Mouse (Mus musculus) forebrain, embryonic 14.5 days (tissue): ENCODE measurements around the gene Bcap31. TPM values are rescaled to one million over a fixed set of nuclear protein-coding genes. Genes with fewer than 3 reads are reported as not detected.
"Not testable (repeated sequence)": the region's sequence is repeated elsewhere in the genome, so short reads cannot be mapped to it uniquely, and the experiment has no call there.

ENCODE experiments used
- ATAC-seq: fragments of 200-750 bp; cut with Nextera tagmentation; 2 replicates; pipeline ENCODE4 v1.8.0; 2017; ENCODE audit warnings: mild to moderate bottlenecking, moderate library complexity
- DNase-seq: peaks from one replicate; pipeline ENCODE4 v3.0.0-alpha.2; 2015; ENCODE audit warnings: low spot score
- H3K27ac ChIP-seq: fragments of 300-500 bp; sonication (generic); 2 replicates; pipeline ENCODE4 v1.5.1; 2014; ENCODE audit warnings: low read depth, mild to moderate bottlenecking, control low read depth, low read length, moderate library complexity
- H3K27me3 ChIP-seq: fragments of 300-500 bp; sonication (generic); replicated peaks from 2 replicates; pipeline ENCODE4 v1.6.1; 2014; ENCODE audit warnings: low read length, control low read depth, mixed read lengths; ENCODE audit not compliant: control insufficient read depth, insufficient read depth
- H3K36me3 ChIP-seq: fragments of 300-500 bp; sonication (generic); 2 replicates; pipeline ENCODE4 v1.6.1; 2014; ENCODE audit warnings: low read length, control low read depth; ENCODE audit not compliant: control insufficient read depth, insufficient read depth
- H3K4me1 ChIP-seq: fragments of 300-500 bp; sonication (generic); 2 replicates; pipeline ENCODE4 v1.6.1; 2014; ENCODE audit warnings: antibody characterized with exemption, low read length, control low read depth; ENCODE audit not compliant: control insufficient read depth, insufficient read depth
- H3K4me2 ChIP-seq: fragments of 300-500 bp; sonication (generic); 2 replicates; pipeline ENCODE4 v1.6.1; 2014; ENCODE audit warnings: mild to moderate bottlenecking, control low read depth, low read length
- H3K4me3 ChIP-seq: fragments of 300-500 bp; sonication (generic); 2 replicates; pipeline ENCODE4 v1.5.1; 2014; ENCODE audit warnings: low read depth, low read length, control low read depth
- H3K9ac ChIP-seq: fragments of 300-500 bp; sonication (generic); 2 replicates; pipeline ENCODE4 v1.6.1; 2014; ENCODE audit warnings: mild to moderate bottlenecking, low read length, control low read depth, moderate library complexity
- H3K9me3 ChIP-seq: fragments of 300-500 bp; sonication (generic); replicated peaks from 2 replicates; pipeline ENCODE4 v1.6.1; 2016; ENCODE audit warnings: low read length, control low read depth, mixed read lengths; ENCODE audit not compliant: control insufficient read depth
- WGBS: fragments of 180-500 bp; shearing (Covaris S2); extraction: QIAGEN DNeasy Blood & Tissue Kit; methylation state at CpG from one replicate; pipeline ENCODE4 v1.1.7; 2014; 5-methylcytosine and 5-hydroxymethylcytosine counted together
- polyA plus RNA-seq: library from polyadenylated mRNA; unstranded; fragments of >200 nt; fragmentation: Nextera tagmentation; extraction: Ambion mirVana; gene quantifications from 2 replicates; pipeline ENCODE4 v1.2.1, GENCODE M21; 2014

Bcap31 gene
- 113 and 119 TPM in 2 replicates for polyA plus RNA-seq

- Histone ChIP-seq H3K4me3 (peak within 1 kb of the TSS; percentile 44), H3K9ac (peak within 1 kb of the TSS; percentile 60), H3K9me3 (no peaks in the 10 kb centered on the region), H3K4me2 (peak within 1 kb of the TSS; percentile 64), H3K27me3 (no peaks in the 10 kb centered on the region), H3K27ac (peak within 1 kb of the TSS; percentile 63; the same call in 1 of the 2 replicates), H3K36me3 (peaks cover 3% of the 10 kb centered on the region; the same call in 1 of the 2 replicates), H3K4me1 (peaks cover 10% of the 10 kb centered on the region; the same call in 1 of the 2 replicates)
- peak; percentile 94 for DNase-seq
- 29% methylated on average over 42 of the region's 45 CpGs for WGBS
- peak; percentile 95 for ATAC-seq
Measured at GRCm38 (mm10) chrX:73716109-73716661, at the start of gene Bcap31, which contains the start of gene Abcd1. Bcap31 (minus strand) TSS chrX:73716175. Abcd1 (plus strand) TSS chrX:73716597.

- Histone ChIP-seq H3K36me3 (no peaks in the 10 kb centered on the region), H3K9ac (no peak overlapping the region), H3K4me3 (no peak overlapping the region), H3K4me2 (no peak overlapping the region), H3K27ac (no peak overlapping the region), H3K27me3 (no peaks in the 10 kb centered on the region), H3K4me1 (no peaks in the 10 kb centered on the region), H3K9me3 (no peaks in the 10 kb centered on the region)
- DNase-seq, result no peak
- no peak for ATAC-seq
- WGBS, result 50% methylated on average over 1 of the region's 1 CpGs
Measured at GRCm38 (mm10) chrX:73765311-73765710, 49.3 kb upstream of the Bcap31 start.

GRCm38 (mm10) chrX:73758611-73759290 is 42.8 kb upstream of the Bcap31 start:
- no peak for DNase-seq
- ATAC-seq, result no peak

GRCm38 (mm10) chrX:73756334-73757140 is 40.6 kb upstream of the Bcap31 start, which contains the start of gene Plxnb3:
Plxnb3 (plus strand) TSS chrX:73757090.
- Histone ChIP-seq H3K4me1 (no peaks in the 10 kb centered on the region), H3K9ac (no peak within 1 kb of the TSS), H3K36me3 (no peaks in the 10 kb centered on the region), H3K4me3 (no peak within 1 kb of the TSS), H3K4me2 (no peak within 1 kb of the TSS), H3K27ac (no peak within 1 kb of the TSS), H3K27me3 (no peaks in the 10 kb centered on the region), H3K9me3 (no peaks in the 10 kb centered on the region)
- DNase-seq (no peak), ATAC-seq (no peak)
- WGBS, result 70% methylated on average over 5 of the region's 5 CpGs

More at GRCm38 (mm10) chrX:73758611-73759290, 42.8 kb upstream of the Bcap31 start:
- H3K4me3 ChIP-seq, result no peak overlapping the region
- no peaks in the 10 kb centered on the region for H3K36me3 ChIP-seq
- no peaks in the 10 kb centered on the region for H3K4me1 ChIP-seq
- no peaks in the 10 kb centered on the region for H3K9me3 ChIP-seq
- H3K27me3 ChIP-seq, result no peaks in the 10 kb centered on the region
- no peak overlapping the region for H3K9ac ChIP-seq
- WGBS, result 77% methylated on average over 13 of the region's 13 CpGs
- no peak overlapping the region for H3K4me2 ChIP-seq
- H3K27ac ChIP-seq, result no peak overlapping the region

GRCm38 (mm10) chrX:73748977-73749376 is 33.0 kb upstream of the Bcap31 start:
- Histone ChIP-seq H3K4me1 (no peaks in the 10 kb centered on the region), H3K27me3 (no peaks in the 10 kb centered on the region), H3K4me2 (no peak overlapping the region), H3K4me3 (no peak overlapping the region), H3K36me3 (no peaks in the 10 kb centered on the region), H3K9ac (no peak overlapping the region), H3K9me3 (no peaks in the 10 kb centered on the region), H3K27ac (no peak overlapping the region)
- no peak for DNase-seq
- ATAC-seq, result no peak
- WGBS, result 89% methylated on average over 1 of the region's 1 CpGs

GRCm38 (mm10) chrX:73744774-73745481 is 29.0 kb upstream of the Bcap31 start:
- H3K4me2 ChIP-seq, result no peak overlapping the region
- H3K4me1 ChIP-seq, result no peaks in the 10 kb centered on the region
- WGBS, result 88% methylated on average over 1 of the region's 1 CpGs
- no peaks in the 10 kb centered on the region for H3K27me3 ChIP-seq
- no peak for DNase-seq
- no peaks in the 10 kb centered on the region for H3K36me3 ChIP-seq
- no peak overlapping the region for H3K9ac ChIP-seq
- no peak overlapping the region for H3K4me3 ChIP-seq
- no peak overlapping the region for H3K27ac ChIP-seq
- ATAC-seq, result no peak
- no peaks in the 10 kb centered on the region for H3K9me3 ChIP-seq

GRCm38 (mm10) chrX:73739841-73740240 is 23.9 kb upstream of the Bcap31 start:
- not testable (repeated sequence) for H3K4me1 ChIP-seq, H3K4me2 ChIP-seq, H3K36me3 ChIP-seq, H3K27ac ChIP-seq, DNase-seq, H3K27me3 ChIP-seq, H3K4me3 ChIP-seq, H3K9me3 ChIP-seq, H3K9ac ChIP-seq, ATAC-seq
- WGBS, result 95% methylated on average over 7 of the region's 7 CpGs

GRCm38 (mm10) chrX:73739151-73739550 is 23.2 kb upstream of the Bcap31 start:
- H3K27me3 ChIP-seq, result no peaks in the 10 kb centered on the region
- H3K4me2 ChIP-seq, result no peak overlapping the region
- H3K9ac ChIP-seq, result no peak overlapping the region
- no peaks in the 10 kb centered on the region for H3K9me3 ChIP-seq
- no peaks in the 10 kb centered on the region for H3K36me3 ChIP-seq
- 59% methylated on average over 5 of the region's 5 CpGs for WGBS
- H3K4me3 ChIP-seq, result no peak overlapping the region
- H3K4me1 ChIP-seq, result no peaks in the 10 kb centered on the region
- ATAC-seq, result no peak
- no peak overlapping the region for H3K27ac ChIP-seq
- no peak for DNase-seq
